Mouse (Mus musculus) heart, adult 11 months (tissue): ENCODE results near the gene Ap1b1.

Experiments used
- DNase-seq: peaks from one replicate; pipeline ENCODE4 v3.0.0; 2022

Ap1b1 gene

DNA sequence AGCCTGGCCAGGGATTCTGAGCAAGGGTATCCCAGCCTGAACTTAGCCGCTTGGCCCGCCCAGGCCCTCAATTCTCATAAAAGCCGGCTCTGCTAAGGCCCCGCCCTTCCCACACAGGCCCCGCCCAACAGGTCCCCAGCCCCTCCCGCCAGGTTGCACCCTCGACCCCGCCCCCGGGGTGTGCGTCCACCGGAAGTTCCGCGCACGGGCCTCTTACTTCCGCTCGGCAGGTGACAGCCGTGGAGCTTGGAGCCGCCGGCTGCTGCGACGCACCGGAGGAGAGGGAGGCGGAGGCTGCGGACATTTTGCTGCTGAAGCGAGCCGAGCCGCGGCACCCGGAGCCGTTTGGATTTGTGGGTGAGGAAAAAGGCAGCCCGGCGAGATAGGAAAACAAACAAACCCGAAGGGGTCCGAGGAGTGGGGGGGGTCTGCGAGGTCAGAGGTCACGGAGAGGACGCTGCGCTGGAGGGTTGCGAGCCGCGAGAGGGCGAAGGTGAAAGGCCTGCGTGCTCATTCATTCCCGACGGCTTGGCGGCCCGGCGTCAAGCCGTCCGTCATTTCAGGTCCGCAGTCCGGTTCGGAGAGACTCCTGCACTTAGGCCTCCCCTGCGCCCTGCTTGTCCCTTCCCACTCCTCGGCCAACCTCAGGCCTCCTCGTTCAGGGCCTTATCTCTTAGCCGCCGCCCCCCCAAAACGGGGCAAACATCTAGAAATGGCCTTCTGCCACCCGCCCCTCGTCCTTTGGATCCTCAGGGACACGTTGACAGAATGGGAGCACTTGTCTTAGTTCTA is at the start of gene Ap1b1:
Gene Ap1b1, plus strand, starts transcription at position 130 of the 792 bp plus-strand sequence.
- peak; percentile 99 for DNase-seq

DNA sequence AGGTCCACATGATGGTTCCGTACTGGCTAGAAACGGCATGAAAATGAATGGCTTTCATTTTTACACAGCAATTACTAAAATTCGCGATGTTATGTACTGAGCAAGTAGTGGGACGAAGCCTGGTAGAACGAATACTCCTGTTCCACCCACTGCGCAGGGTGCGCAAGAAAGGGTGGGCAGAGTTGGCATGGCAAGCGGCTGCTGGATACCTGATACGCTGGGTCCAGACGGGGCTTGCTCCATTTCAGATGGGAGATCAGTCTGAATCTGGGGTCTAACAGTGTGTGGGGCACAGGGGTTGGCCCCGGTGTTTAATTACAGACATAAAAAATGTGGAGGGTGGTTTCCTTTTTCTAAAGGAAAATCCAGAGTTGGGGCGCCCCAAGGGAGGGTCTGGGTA is 40.1 kb upstream of the Ap1b1 start:
- no peak for DNase-seq

DNA sequence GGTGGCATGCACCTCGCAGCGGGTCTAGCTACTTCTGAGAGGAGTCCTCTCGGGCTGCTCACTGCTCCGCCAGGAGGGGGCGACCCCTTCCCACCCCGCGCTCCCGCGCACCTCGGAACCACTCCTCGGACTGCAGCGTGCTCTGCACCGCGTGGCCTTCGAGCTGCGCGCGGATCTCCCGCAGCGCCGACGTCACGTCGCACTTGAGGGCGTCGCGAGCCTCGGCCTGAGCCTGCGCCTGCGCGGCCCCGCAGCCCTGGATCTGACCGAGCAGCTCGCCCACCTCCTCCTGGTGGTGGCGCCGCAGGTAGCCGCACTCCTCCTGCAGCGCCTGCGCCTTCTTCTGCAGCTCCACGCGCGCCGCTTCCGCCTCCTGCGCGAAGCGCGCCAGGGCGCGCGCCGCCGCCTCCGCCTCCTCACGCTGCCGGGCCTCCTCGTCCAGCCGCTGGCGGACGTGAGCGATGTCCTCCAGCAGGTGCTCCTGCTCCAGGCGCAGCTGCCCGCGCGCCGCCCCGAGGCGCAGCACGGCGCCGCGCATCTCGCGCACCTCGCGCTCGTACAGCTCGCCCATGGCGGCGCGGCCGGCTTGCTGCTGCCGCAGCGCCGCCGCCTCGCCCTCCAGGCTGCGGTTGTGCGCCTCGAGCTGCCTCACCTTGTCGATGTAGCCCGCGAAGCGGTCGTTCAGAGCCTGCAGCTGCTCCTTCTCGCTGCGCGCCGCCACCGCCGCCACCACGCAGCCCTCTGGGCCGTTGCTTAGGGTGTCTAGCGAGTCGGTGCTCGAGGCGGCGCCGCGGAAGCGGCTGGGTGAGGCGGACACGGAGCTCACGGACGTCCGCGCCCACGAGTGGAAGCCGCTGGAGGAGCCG is 39.4 kb upstream of the Ap1b1 start:
- no peak for DNase-seq

DNA sequence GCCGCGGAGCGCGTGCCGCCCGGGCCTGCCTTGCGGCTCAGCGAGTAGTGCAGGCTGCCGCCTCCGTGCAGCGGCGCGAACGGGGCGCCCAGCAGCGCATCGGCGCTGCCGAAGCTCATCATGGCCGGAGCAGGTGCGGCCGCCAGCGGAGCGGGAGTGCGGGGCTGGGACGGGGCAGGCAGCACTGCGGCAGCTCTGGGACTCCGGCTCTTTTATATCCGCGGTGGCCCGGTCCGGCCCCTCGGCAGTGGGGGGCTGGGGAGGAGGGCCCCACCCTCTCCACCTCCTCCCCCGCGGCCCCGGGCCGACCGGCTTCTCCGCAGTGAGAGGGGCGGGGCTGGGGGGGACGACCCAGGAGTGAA is 38.8 kb upstream of the Ap1b1 start, which contains the start of gene Nefh:
Gene Nefh, minus strand, starts transcription at position 252 of the 362 bp plus-strand sequence.
- no peak for DNase-seq

DNA sequence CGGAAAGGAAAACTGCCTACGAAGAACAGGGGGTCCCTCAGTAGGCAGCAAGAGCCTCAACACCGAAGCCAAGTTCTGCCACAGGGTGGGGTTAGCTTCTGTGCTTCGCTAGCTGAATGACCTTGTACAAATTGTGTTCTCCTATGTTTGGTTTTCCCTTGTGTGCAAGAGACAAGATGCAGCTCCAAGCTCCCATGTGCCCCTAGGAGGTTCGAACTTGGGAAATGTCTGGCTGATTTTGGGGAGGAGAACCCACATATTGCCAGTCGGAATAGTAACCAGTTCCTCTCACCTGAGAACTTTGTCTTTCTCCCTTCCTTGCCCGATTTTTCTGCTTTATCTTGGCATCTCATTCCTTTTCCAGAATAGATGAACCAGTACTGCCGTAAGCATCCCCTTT is 37.8 kb upstream of the Ap1b1 start:
- DNase-seq = no peak

DNA sequence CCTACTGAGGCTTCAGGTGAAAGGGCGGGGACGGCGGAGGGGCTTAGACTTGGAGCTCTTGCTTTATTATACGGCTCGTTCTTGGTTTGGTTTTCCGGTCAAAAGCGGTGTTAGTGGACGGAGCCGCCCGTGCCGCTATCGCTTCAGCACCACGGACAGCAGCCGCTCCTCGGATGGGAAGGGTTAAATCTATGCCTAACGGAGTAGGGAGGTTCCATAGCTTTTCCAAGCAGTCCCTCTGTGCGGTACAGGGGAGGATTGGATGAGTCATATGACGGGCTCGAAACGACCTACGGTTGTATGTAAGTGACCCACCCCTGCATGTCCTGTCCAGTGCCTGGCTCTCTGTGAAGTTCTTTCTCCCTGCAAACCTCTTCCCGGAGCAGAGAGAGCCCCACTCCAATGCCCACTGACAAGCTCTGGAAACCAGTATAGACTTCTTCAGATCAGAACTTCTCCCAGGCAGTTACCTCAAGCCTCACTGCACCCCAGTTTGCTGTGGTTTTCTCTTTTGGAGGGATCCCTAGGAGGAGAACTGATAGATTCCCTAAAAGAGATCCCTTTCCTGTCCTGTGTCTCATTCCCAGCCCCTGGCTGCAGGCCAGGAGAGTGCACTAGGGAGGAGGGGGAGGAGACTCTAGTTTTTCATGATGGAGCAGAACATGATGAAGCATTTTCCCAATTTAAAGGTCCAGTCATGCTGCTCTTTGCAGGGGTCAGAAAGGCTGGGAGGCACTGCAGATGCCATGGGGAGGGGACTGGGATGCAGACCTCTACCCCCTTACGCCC is 37.2 kb upstream of the Ap1b1 start:
- DNase-seq = no peak

DNA sequence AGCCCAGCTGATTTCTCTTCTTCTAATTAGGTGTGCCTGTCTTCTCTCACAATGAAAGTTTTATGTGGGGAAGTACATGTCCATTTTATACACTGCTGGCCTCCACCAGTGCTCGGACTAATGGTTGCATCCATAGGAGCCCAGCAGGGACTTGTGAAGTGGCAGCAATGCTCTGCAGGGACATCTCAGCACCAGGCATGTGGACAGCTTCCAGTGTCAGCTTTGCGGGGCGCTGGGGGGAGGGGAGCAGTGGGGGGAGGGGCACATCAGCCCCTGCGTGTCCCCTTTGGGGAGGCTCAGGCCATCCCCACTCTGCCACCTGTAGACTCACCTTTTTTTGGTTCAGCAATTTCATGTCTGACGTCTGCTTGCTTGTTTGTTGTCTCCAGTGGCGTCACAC is 33.2 kb upstream of the Ap1b1 start:
- DNase-seq = no peak

DNA sequence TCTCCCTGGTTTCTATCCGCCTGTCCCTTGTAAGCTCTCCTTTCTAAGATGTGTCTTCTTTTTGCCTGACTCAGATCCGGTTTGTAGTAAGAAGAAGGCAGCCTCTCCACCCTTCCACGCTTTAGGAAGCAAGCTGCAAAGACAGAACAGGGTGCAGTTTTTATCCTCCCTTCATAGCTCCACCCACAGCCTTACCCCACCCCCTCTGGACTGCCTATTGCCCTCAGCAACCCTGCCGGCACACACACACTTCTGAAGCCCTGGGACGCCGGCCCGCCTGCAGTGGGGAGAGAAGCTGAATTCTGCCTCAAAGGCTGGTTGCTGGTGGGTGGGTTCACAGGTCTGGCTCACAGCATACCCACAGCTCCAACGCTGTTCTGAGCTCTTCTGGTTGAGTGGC is 32.7 kb upstream of the Ap1b1 start:
- no peak for DNase-seq

DNA sequence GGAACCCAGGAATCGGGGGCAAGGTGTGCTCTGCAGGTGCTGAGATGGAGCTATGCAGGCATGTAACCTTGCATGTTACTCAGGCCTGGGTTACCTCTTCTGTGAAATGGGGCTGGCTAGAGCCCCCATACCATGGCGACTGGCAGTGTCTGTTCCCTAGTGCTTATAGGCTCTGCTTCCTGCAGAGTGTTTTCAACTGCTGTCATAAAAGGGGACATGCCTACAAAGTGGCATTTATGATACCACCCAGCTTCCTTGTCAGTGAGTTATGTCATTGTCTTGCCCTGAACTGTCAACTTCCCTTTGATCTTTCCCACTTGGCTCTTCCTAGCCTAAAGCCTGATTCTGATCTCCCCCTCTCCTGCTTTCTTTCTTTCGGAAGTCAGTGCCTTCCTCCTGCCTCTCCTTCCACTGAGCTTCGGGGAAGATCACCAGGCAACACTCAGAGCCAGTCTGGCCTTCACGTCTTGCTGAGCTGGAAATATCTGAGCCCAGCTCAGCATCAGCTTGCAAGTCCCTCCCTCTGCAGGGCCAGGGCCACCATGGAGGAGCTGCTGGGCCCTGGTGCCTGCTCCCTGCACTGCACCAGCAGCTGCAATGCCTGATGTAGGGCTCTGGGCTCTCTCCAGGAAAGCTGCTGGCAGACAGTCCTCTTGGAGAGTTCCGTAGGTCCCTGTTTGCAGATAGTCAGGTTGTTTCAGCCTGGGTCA is 23.4 kb upstream of the Ap1b1 start:
- DNase-seq = no peak

DNA sequence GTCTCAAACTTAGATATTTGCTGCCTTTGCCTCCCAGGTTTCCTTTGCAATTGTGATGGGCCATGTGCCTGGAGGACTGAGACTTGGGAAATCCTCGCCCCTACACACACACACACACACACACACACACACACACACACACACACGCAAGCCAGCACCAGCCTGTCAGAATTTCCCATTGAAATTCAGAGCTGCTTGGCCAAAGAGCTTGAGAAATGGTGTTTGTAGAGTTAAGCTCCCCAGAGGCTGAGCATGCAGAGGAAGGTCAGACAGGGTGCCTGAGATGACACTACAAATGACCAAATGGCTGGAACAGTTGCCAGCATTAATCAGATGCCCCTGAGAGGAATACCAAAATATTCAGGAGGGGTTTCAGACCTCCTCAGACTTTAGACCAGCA is 20.3 kb upstream of the Ap1b1 start:
- DNase-seq = no peak

DNA sequence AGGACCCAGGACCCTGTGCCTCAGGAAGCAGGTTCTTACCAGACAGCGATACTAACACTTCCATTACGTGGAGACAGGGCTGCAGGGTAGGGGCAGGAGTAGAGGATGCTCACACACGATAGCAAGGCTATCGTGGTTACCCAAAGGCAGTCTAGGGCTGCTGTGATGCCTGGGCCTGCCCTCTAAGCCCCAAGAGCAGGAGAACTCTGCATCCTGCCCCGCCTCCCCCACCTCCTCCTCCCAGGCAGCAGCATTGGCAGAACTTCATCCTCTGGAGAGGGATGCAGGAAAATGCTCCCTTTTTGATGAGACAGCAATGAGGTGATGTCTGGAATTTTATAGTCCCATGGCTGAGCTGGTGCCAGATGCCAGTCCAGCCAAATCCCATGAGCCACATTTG is 19.7 kb upstream of the Ap1b1 start:
- no peak for DNase-seq

DNA sequence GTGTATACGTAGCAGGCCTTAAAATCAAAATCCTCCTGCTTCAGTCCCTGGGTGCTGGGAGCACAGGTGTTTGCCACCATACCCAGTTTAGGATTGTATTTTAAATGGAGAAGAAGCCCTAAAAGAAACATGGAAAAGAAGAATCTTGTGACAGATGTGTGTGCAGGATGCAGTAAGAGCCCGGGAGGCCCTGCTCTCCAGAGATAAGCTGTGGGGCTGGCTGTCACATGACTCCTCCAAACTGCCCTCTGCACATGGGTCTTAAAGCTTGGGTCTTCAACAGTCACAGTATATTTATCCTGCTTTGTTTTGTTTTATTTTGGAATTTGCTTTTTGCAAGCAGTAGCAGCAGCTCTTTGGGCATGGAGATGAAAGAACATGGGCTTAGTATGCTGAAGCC is 19.1 kb upstream of the Ap1b1 start:
- no peak for DNase-seq

DNA sequence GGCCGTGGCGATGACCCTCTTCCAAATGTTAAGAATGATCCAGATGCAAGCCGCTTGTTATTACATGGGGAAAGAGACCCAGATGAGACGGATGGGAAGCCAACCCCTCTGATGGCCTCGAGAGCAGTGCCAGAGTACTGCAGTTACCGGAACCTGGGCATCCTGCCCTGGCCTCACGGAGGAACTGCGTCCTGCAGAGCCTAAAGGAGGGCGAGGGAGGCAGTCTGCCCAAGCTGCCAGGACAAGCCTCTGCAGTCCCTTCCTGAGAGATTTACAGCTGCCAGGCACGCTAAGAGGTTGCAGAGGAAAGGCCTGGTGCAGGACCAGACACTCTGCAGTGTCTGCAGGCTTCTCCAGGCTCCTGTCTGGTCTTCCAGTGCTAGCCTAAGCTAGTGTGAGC is 18.2 kb upstream of the Ap1b1 start:
- DNase-seq = no peak

DNA sequence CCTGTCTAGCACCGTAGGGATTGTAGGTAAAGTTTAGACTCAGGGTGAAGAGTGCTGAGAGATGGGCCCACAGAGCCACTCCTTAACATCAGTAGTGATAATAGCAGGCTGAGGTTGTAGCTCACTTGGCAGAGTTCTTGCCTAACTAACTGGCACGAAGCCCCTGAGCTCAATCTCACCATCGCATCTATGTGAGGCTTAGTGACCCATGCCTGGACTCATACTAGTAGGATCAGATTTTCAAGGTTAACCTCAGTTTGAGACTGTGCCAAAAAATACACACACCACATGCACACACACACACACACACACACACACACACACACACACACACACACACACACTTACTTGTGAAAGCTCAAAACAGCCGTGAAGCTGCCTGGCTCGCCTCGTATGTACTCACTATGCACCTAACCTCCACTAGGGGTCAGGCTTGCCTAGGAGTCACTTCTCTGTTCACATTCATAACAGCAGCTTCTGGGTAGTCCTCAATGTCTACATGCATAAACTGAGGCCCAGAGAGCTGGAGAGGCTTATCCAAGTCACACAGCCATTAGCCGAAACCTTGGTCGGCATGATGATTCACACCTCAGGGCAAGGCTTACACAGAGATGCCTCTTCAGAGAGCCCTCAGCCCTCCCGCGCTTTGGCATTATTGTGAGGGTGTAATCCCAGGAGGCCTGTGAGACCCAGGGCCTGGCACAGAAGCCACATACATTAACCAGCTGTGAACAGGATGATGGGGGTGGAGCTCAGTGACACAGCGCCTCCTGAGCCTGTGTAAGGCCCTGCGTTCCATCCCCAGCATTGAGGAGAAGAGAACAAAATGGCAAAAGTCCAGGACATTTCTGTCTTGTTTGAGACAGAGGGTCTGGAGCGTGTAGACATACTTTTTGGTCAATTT is 13.4 kb upstream of the Ap1b1 start:
- peak; percentile 91 for DNase-seq

DNA sequence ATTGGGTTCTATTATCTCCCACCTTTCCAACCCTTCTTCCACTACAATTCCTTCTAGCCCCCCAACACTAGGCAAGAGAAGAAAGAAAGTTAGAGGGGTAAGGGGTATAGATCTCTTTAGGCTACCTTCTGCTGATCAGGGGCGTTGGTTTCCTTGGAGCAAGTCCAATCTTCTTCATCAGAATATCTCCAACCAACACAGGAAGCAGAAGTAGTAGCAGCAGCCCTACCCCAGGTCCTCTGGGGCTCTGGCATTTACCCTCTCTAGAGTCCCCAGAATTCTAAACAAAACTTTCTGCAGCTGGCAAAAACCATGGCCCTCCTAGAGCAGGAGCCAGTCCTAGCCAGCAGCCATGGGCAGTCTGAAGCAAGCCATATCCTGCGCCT is 12.8 kb upstream of the Ap1b1 start:
- no peak for DNase-seq

DNA sequence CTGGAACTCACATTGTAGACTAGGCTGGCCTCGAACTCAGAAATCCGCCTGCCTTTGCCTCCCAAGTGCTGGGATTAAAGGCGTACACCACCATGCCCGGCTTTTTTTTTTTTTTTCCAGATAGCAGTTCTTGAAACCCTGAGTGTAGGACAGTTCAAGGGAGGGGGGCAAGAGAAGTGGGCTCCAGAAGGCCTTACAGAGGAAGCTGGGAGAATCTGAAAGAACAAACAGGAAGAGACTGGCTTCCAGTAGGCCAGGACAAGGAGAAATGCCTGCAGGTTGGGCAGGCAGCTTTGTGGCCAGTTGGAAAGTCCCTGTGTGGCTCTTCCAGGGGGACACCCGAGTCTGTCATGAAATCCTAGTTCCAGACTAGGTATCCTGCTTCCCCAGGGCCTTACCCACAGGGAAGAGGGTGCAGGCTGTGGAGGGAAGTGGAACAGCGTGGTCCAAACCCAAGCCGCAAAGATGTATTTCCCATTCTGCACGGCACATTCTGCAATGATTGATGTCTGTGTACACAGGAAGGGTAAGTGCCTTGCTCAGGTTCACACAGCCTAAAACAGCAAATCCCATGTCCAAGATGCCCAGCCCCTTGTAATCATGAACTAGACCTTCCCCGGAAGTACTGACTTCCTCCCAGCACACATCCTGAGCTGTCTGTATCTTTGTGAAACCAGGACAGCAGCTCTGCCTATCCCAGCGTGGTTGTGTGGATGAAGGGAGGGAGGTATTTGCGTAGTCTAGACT is 12.1 kb upstream of the Ap1b1 start:
- DNase-seq = no peak

DNA sequence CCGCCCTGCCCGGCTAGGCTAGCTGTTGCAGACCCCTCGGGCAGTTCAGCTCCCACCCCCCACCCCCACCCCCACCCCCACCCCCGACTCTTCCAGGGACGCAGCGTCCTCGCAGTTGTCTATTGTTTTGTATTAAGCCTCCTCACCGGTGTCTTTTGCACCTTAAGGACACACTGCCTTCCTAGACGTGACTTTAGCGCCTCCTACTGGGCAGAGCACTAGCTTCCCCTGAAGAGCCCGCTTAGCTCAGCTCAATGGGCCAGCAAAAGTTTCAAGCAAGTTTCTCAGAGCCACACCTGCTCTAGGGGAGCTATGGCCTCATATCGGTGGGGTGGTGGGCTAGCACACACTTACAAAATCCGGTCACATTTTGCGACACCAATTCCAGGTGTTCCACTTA is 11.0 kb upstream of the Ap1b1 start:
- DNase-seq = no peak

DNA sequence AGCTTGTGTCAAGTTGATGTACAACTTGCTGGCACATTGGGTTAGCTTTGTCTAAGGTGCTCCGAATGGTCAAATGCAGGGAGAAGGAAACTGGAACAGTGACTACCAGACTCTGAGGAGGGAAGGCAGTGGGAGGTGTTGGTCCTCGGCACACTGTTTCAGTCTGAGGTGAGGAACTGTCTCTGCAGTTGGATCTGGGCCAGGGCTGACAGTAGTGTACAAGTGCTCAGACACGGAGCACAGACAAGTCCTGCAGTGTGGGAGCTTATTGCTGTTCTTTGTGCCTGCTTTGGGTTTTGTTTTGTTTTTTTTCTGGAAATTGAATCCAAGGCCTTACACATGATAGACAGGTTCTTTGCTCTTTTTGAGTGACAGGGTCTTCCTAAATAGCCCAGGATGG is 3.6 kb upstream of the Ap1b1 start:
- no peak for DNase-seq

DNA sequence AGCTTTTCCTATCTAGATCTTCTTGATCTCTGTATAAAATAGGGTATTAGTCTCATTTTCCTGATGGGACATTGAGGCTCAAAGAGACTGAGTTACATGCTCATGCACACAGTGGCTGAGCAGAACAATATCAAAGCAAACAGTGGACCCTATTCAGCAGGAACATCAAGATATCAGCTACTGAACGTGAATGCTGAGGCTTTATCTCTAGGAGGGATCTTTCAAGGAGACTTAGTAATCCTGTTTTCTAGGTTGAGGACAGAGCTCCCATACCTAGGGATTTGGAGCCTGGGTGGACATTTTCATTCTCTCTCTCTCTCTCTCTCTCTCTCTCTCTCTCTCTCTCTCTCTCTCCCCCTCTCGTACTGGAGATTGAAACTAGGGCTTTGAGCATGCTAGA is 3.1 kb upstream of the Ap1b1 start:
- DNase-seq = no peak

DNA sequence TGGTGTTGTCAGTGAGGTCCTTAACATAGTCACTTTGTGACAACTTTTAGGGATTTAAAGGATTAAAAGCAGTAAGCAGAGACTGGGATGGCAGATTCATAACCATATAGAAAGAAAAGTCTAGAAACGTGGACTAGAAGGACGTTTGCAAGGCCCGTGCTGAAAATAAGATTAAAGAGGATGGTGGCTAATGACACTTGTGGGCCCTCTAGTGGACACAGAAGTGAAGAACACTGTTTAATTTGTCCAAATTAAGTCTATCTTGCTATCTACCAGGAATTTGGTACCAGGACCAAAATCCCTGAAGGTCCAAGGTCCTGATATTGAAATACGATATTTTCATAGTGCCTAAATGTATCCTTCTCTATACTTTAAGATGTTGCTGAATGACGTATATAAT is 2.4 kb upstream of the Ap1b1 start:
- DNase-seq = no peak

DNA sequence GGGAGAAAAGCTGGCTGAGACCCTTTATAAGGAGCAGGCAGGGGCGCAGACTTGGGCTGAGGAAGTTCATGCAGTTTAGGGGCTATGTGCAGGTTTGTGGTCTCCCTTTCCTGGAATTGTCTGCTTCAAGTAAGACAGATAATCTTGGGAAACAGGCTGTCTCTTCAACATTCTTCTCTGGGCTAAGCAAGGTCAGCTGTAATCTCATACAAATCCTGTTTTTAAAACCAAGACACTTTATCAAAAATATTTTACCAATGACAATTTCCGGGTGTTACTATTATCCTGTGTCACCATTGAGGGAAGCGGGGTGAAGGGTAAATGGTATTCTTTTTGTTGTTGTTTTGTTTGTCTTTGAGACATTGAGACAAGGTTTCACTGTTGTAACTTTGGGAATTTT is 1.8 kb upstream of the Ap1b1 start:
- no peak for DNase-seq
